Mouse (Mus musculus) midbrain, embryonic 14.5 days (tissue): ENCODE measurements at regions not wholly inside any gene's neighbourhood (a gene's known extent, or its start where the extent isn't known, plus 50 kb on each side); places are given as distances from the start of the nearest gene placed in this dataset.
A peak's percentile ranks its signal among the peaks of the same experiment; 100 is the strongest.

Experiments
- ATAC-seq: fragments of 200-750 bp; cut with Nextera tagmentation; 2 replicates; pipeline ENCODE4 v1.8.0; 2017; ENCODE audit warnings: moderate number of reproducible peaks, moderate library complexity; ENCODE audit not compliant: low FRiP score, low TSS enrichment
- DNase-seq: peaks from one replicate; pipeline ENCODE4 v3.0.0-alpha.2; 2015
- H3K27ac ChIP-seq: fragments of 300-500 bp; sonication (generic); replicated peaks from 2 replicates; pipeline ENCODE4 v1.5.1; 2014; ENCODE audit warnings: mild to moderate bottlenecking, low read depth, low read length, moderate library complexity
- H3K27me3 ChIP-seq: fragments of 300-500 bp; sonication (generic); 2 replicates; pipeline ENCODE4 v1.6.1; 2014; ENCODE audit warnings: low read length, control low read depth, mixed read lengths; ENCODE audit not compliant: control insufficient read depth, insufficient read depth
- H3K36me3 ChIP-seq: fragments of 300-500 bp; sonication (generic); 2 replicates; pipeline ENCODE4 v1.6.1; 2014; ENCODE audit warnings: low read length, control low read depth; ENCODE audit not compliant: control insufficient read depth, insufficient read depth
- H3K4me1 ChIP-seq: fragments of 300-500 bp; sonication (generic); 2 replicates; pipeline ENCODE4 v1.6.1; 2014; ENCODE audit warnings: mild to moderate bottlenecking, antibody characterized with exemption, low read length, control low read depth; ENCODE audit not compliant: control insufficient read depth, insufficient read depth
- H3K4me2 ChIP-seq: fragments of 300-500 bp; sonication (generic); 2 replicates; pipeline ENCODE4 v1.6.1; 2014; ENCODE audit warnings: mild to moderate bottlenecking, low read length, moderate library complexity
- H3K4me3 ChIP-seq: fragments of 300-500 bp; sonication (generic); replicated peaks from 2 replicates; pipeline ENCODE4 v1.5.1; 2014; ENCODE audit warnings: low read depth, low read length
- H3K9ac ChIP-seq: fragments of 300-500 bp; sonication (generic); replicated peaks from 2 replicates; pipeline ENCODE4 v1.6.1; 2014; ENCODE audit warnings: mild to moderate bottlenecking, low read length, moderate library complexity
- H3K9me3 ChIP-seq: fragments of 300-500 bp; sonication (generic); 2 replicates; pipeline ENCODE4 v1.6.1; 2016; ENCODE audit warnings: low read length, control low read depth, mixed read lengths; ENCODE audit not compliant: control insufficient read depth
- WGBS: fragments of 180-500 bp; shearing (Covaris S2); extraction: QIAGEN DNeasy Blood & Tissue Kit; methylation state at CpG from one replicate; pipeline ENCODE4 v1.1.7; 2014; 5-methylcytosine and 5-hydroxymethylcytosine counted together

DNA sequence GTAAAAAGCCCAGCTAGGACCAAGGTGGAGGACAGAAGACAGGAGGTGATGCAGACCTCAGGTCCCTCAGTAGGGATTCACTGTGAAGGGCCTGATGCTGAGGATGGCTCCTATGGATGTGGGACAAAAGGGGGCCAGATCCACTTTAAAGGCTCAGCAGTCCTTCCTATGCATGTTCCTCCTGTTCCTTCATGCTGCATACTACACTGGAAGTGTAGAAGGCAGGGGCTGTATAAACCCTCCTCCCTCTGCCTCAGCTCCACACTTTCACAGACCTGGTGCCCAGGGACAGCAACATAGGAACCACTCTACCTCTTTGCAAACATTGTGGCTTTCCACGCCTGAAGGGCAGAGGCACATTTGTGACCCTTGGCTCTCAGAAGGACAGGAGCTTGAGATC, 505.4 kb upstream of the Vstm2b start:
- H3K27ac ChIP-seq = peak overlapping the region; percentile 33
- no peak overlapping the region for H3K4me3 ChIP-seq
- peak; percentile 9; the same call in 1 of the 2 replicates for ATAC-seq
- no peaks in the 10 kb centered on the region for H3K27me3 ChIP-seq
- DNase-seq = no peak
- H3K4me1 ChIP-seq = peaks cover 23% of the 10 kb centered on the region
- H3K9me3 ChIP-seq = no peaks in the 10 kb centered on the region
- H3K4me2 ChIP-seq = no peak overlapping the region
- WGBS = 78% methylated on average over 1 of the region's 1 CpGs
- H3K9ac ChIP-seq = no peak overlapping the region
- H3K36me3 ChIP-seq = no peaks in the 10 kb centered on the region

DNA sequence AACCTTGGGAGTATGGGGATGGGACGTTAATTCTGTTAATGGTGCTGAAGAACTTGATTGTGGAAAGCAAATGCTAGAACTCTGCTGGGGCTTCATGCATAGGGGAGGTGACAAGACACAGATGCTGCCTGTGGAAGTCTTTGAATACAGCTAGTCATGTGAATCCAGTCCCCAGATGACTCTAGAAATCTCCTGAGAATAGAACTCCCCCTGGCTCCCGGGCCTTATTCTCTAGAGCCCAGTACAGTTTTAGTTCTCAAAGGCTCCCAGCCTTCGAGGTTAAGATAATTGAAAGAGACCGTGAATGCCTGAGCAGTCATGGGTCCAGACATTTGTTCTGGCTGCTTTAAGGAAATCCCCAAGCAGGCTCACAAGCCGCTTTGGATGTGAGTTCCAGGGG, 499.9 kb upstream of the Vstm2b start:
- Histone ChIP-seq H3K27ac (no peak overlapping the region), H3K4me3 (no peak overlapping the region), H3K27me3 (no peaks in the 10 kb centered on the region), H3K4me1 (0 out of 2 replicates have a peak, but pooled peaks cover under 1% of the 10 kb centered on the region), H3K9me3 (no peaks in the 10 kb centered on the region), H3K9ac (no peak overlapping the region), H3K36me3 (no peaks in the 10 kb centered on the region), H3K4me2 (no peak overlapping the region)
- WGBS = 39% methylated on average over 5 of the region's 5 CpGs
- ATAC-seq = no peak
- DNase-seq = no peak

DNA sequence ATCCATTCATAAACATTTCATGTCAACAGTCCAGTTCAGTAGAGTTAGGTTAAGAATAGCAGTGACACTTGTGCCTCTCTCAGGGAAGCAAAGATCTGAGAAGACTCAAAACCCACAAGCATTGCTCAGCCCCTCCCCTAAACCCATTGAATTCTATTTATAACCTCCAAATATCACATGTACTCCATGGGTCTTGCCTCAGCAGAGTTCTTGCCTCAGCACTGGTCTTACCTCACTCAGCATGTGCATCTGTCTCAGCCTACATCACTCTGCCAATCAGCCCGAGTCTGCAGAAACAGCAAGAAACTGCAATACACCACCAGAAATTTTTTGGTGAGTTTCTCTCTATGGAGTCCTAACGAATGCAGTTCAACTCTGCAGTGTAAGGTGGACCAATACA, 478.8 kb upstream of the Vstm2b start:
- Histone ChIP-seq H3K9me3 (no peaks in the 10 kb centered on the region), H3K4me3 (no peak overlapping the region), H3K9ac (no peak overlapping the region), H3K4me2 (no peak overlapping the region), H3K4me1 (no peaks in the 10 kb centered on the region), H3K27me3 (no peaks in the 10 kb centered on the region), H3K27ac (no peak overlapping the region), H3K36me3 (no peaks in the 10 kb centered on the region)
- 88% methylated on average over 2 of the region's 2 CpGs for WGBS
- no peak for DNase-seq
- ATAC-seq = no peak

DNA sequence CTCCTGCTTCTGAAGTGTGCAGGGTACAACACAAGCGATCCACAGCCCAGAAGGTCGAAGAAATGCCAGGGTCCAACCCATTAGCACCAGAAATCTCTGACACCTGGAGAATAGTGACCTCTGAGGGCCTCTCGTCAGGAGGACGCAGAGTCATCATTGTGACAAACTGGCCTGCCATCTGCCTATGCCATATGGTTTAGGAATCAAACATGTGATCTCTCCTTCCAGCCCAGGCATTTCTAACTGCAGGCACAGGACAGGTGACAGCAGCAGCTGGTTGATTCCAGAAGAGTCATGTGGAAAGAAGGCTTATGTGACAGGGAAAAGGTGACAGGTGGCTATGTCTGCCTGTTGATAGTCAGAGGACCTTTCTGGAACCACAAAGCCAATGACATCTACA, 476.0 kb upstream of the Vstm2b start:
- WGBS = 65% methylated on average over 4 of the region's 4 CpGs
- no peak overlapping the region for H3K27ac ChIP-seq
- no peaks in the 10 kb centered on the region for H3K36me3 ChIP-seq
- H3K4me1 ChIP-seq = no peaks in the 10 kb centered on the region
- H3K4me3 ChIP-seq = no peak overlapping the region
- DNase-seq = no peak
- H3K27me3 ChIP-seq = no peaks in the 10 kb centered on the region
- no peak overlapping the region for H3K9ac ChIP-seq
- H3K4me2 ChIP-seq = no peak overlapping the region
- no peaks in the 10 kb centered on the region for H3K9me3 ChIP-seq
- no peak; the same call in 1 of the 2 replicates for ATAC-seq

DNA sequence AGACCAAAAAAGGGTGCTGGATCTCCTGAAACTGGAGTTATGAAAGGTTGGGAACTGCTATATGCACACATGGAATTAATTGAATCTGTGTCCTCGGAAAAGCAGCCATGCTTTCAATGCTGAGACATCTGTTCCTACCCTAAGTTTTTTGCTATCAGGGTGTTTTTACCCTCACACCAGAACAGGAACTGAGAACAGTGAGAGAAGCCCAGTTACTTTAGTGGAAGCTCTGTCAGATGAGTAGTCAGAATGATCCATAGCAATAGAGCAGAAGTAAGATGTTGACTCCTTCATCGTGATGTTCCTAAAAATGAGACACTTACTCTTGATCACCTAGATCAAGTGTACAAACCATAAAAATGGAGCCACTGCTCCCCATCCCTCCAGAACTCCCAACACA, 468.7 kb upstream of the Vstm2b start:
- DNase-seq = no peak
- Histone ChIP-seq H3K27ac (no peak overlapping the region), H3K27me3 (no peaks in the 10 kb centered on the region), H3K9ac (no peak overlapping the region), H3K9me3 (no peaks in the 10 kb centered on the region; the same call in 1 of the 2 replicates), H3K4me3 (no peak overlapping the region), H3K4me1 (no peaks in the 10 kb centered on the region), H3K4me2 (no peak overlapping the region), H3K36me3 (no peaks in the 10 kb centered on the region)
- ATAC-seq = no peak
- 96% methylated on average over 2 of the region's 2 CpGs for WGBS

DNA sequence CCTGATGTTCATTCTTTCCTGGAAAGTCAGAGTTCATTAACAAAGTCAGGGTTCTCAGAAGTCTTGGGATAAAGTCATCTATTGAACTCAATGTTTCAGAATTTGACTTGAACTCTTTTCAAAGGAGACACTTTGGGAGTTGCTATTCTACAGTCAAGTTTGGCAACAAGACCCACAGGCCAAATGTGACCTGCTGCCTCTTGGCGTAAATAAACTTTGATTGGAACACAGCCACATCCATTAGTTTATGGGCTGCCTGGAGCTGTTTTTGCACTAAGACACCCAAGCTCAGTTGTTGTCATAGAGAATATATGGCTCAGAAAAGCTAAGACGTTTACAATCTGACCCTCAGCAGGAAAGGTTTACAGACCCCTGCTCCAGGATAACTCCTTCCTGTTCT, 464.2 kb upstream of the Vstm2b start:
- 82% methylated on average over 2 of the region's 2 CpGs for WGBS
- DNase-seq (no peak), ATAC-seq (no peak)
- Histone ChIP-seq H3K4me1 (no peaks in the 10 kb centered on the region), H3K4me2 (no peak overlapping the region), H3K4me3 (no peak overlapping the region), H3K27me3 (no peaks in the 10 kb centered on the region), H3K9ac (no peak overlapping the region), H3K27ac (no peak overlapping the region), H3K9me3 (no peaks in the 10 kb centered on the region; the same call in 1 of the 2 replicates), H3K36me3 (no peaks in the 10 kb centered on the region)

DNA sequence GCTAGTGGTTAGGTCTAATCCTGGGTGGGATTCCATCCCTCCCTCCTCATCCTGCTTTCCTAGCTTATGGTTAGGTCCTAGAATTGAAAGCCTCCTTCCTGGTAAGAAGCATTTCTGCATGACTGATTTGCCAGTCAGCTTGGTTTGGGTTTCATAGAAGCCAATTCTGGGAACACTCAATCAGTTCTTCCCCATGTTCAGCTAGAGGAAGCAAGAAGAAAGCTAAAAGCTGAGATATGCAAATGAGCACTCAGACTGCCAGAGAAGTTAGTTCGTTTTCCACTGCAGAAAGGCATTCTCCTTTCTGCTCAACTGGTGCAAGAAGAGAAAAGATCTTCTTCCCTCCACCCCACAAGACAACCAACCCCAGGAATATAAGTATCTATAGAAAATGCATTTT, 457.0 kb upstream of the Vstm2b start:
- no peaks in the 10 kb centered on the region for H3K9me3 ChIP-seq
- no peak overlapping the region for H3K9ac ChIP-seq
- DNase-seq (no peak), ATAC-seq (no peak)
- no peaks in the 10 kb centered on the region for H3K27me3 ChIP-seq
- H3K4me1 ChIP-seq = no peaks in the 10 kb centered on the region
- no peak overlapping the region for H3K4me2 ChIP-seq
- WGBS = 27% methylated on average over 1 of the region's 1 CpGs
- no peak overlapping the region for H3K27ac ChIP-seq
- no peaks in the 10 kb centered on the region for H3K36me3 ChIP-seq
- H3K4me3 ChIP-seq = no peak overlapping the region

DNA sequence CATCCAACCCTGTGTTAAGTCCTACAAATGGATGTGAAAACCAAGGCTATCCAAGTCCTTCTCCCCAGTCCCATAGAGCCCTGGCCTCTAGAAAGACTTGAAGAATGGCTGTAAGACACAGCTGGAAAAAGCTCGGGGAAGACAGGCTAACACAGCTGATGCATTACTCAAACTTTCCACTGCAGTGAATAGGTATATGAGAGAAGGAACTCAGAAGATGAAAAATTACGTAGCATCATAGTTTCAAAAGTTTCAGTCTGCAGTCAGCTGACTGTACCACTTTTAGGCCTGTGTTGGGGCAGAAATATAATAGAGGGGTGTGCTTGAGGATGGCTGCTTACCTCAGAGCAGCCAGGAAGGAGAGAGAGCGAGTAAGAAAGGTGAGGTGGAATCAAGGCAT, 456.3 kb upstream of the Vstm2b start:
- Histone ChIP-seq H3K9me3 (no peaks in the 10 kb centered on the region), H3K36me3 (no peaks in the 10 kb centered on the region), H3K9ac (no peak overlapping the region), H3K27ac (no peak overlapping the region), H3K4me2 (no peak overlapping the region), H3K4me3 (no peak overlapping the region), H3K27me3 (no peaks in the 10 kb centered on the region), H3K4me1 (no peaks in the 10 kb centered on the region)
- DNase-seq (no peak), ATAC-seq (no peak)
- WGBS = 95% methylated on average over 3 of the region's 3 CpGs

DNA sequence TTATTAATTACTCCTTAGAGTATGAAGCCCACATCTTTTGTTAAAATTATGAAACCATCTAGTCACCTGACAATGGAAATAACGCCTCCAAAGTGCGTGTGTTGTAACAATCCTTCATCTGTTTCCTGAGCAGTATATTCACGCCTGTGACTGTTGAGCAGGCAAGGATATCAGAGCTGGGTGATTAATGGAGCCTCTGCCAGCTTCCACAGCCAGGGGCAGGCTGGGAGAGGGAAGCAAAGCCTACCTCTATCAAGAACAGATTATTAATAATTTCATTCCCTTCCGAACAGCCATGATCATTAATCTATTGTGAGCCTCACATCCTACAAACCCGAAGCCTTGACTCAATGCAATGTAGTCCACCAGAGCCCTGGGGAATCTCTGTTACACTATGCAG, 431.7 kb upstream of the Vstm2b start:
- no peak overlapping the region for H3K9ac ChIP-seq
- H3K4me3 ChIP-seq = no peak overlapping the region
- ATAC-seq (no peak), DNase-seq (no peak)
- no peak overlapping the region for H3K4me2 ChIP-seq
- WGBS = 94% methylated on average over 5 of the region's 5 CpGs
- no peaks in the 10 kb centered on the region for H3K36me3 ChIP-seq
- no peak overlapping the region for H3K27ac ChIP-seq
- no peaks in the 10 kb centered on the region for H3K4me1 ChIP-seq
- no peaks in the 10 kb centered on the region for H3K27me3 ChIP-seq
- H3K9me3 ChIP-seq = no peaks in the 10 kb centered on the region
